Mouse (Mus musculus) embryonic facial prominence, embryonic 10.5 days (tissue): ENCODE measurements around the gene 1700001F09Rik. TPM values are rescaled to one million over a fixed set of nuclear protein-coding genes. Genes with fewer than 3 reads are reported as not detected.
"Not testable (repeated sequence)": the region's sequence is repeated elsewhere in the genome, so short reads cannot be mapped to it uniquely, and the experiment has no call there.

Experiments
- DNase-seq: peaks from one replicate; pipeline ENCODE4 v3.0.0-alpha.2; 2017; ENCODE audit warnings: low spot score
- H3K27ac ChIP-seq: fragments of 300-500 bp; sonication (generic); replicated peaks from 2 replicates; pipeline ENCODE4 v1.5.1; 2016; ENCODE audit warnings: mild to moderate bottlenecking
- H3K27me3 ChIP-seq: fragments of 300-500 bp; sonication (generic); replicated peaks from 2 replicates; pipeline ENCODE4 v1.6.1; 2016; ENCODE audit warnings: low read depth, mild to moderate bottlenecking; ENCODE audit not compliant: poor library complexity, severe bottlenecking
- H3K36me3 ChIP-seq: fragments of 300-500 bp; sonication (generic); replicated peaks from 2 replicates; pipeline ENCODE4 v1.6.1; 2016; ENCODE audit warnings: mild to moderate bottlenecking, moderate library complexity
- H3K4me1 ChIP-seq: fragments of 300-500 bp; sonication (generic); 2 replicates; pipeline ENCODE4 v1.6.1; 2016
- H3K4me3 ChIP-seq: fragments of 300-500 bp; sonication (generic); 2 replicates; pipeline ENCODE4 v1.5.1; 2016; ENCODE audit warnings: mild to moderate bottlenecking, moderate library complexity
- H3K9me3 ChIP-seq: fragments of 300-500 bp; sonication (generic); 2 replicates; pipeline ENCODE4 v1.6.1; 2016; ENCODE audit warnings: mild to moderate bottlenecking
- WGBS: fragments of 180-500 bp; shearing (Covaris S2); methylation state at CpG from one replicate; pipeline ENCODE4 v1.1.7; 2016; 5-methylcytosine and 5-hydroxymethylcytosine counted together
- polyA plus RNA-seq: library from polyadenylated mRNA; unstranded; fragments of >200 nt; fragmentation: Nextera tagmentation; extraction: Ambion mirVana; gene quantifications from 2 replicates; pipeline ENCODE4 v1.2.1, GENCODE M21; 2016

The 1700001F09Rik gene
- polyA plus RNA-seq = not detected in 2 replicates

- not testable (repeated sequence) for H3K4me1 ChIP-seq, H3K27ac ChIP-seq, H3K9me3 ChIP-seq, DNase-seq, H3K4me3 ChIP-seq, H3K36me3 ChIP-seq, H3K27me3 ChIP-seq
Measured at GRCm38 (mm10) chr14:43347711-43348110, at the start of gene 1700001F09Rik. Gene 1700001F09Rik (minus strand): TSS chr14:43347811.

DNA sequence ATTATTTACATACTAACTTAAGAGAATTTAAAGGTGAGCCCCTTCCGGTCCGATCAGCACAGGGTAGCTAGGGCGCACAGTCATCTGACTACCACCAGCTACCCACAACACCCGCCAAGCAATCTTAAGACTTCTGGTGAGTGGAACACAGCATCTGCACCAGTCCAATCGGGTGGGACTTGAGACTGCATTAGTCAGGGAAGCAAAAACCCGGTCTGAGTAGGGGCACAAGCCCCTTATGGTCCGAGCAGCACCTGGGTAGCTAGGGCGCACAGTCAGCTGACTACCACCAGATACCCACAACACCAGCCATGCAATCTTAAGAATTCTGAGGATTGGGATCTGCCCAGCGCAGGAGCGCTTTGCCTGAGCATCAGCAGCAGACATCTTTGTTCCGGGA lies 14.1 kb upstream of the 1700001F09Rik start:
- H3K36me3 ChIP-seq, H3K4me1 ChIP-seq, H3K27ac ChIP-seq, H3K9me3 ChIP-seq, H3K4me3 ChIP-seq, H3K27me3 ChIP-seq: not testable (repeated sequence)
- peak; percentile 6 for DNase-seq
- 87% methylated on average over 11 of the region's 11 CpGs for WGBS

DNA sequence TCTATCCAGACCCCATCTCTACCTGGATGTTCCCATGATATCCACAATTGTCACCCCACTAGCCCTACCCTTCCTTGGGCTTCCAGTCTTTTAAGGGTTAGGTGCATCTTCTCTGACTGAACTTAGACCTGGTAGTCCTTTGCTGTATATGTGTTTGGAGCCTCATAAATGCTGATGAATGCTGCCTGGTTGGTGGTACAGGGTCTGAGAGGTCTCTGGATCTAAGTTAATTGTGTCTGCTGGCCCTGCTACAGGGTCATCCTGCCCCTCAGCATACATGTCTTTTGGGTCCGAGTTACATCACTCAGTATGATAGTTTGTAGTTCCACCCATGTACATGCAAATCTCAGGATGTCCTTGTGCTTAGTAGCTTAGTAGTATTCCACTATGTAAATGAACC lies 11.6 kb upstream of the 1700001F09Rik start:
- not testable (repeated sequence) for H3K4me3 ChIP-seq, H3K36me3 ChIP-seq, DNase-seq, H3K27me3 ChIP-seq, H3K9me3 ChIP-seq, H3K27ac ChIP-seq, H3K4me1 ChIP-seq
- WGBS = 71% methylated on average over 1 of the region's 1 CpGs

GRCm38 (mm10) chr14:43357496-43357895 lies 9.9 kb upstream of the 1700001F09Rik start:
- H3K4me1 ChIP-seq, H3K27ac ChIP-seq, H3K27me3 ChIP-seq, DNase-seq, H3K4me3 ChIP-seq, H3K9me3 ChIP-seq, H3K36me3 ChIP-seq: not testable (repeated sequence)

- H3K9me3 ChIP-seq, H3K4me3 ChIP-seq, H3K27me3 ChIP-seq, H3K4me1 ChIP-seq, H3K36me3 ChIP-seq, H3K27ac ChIP-seq, DNase-seq: not testable (repeated sequence)
- 80% methylated on average over 2 of the region's 2 CpGs for WGBS
Measured at GRCm38 (mm10) chr14:43352944-43353343, 5.3 kb upstream of the 1700001F09Rik start.

- not testable (repeated sequence) for H3K4me1 ChIP-seq, H3K36me3 ChIP-seq, H3K27ac ChIP-seq, DNase-seq, H3K9me3 ChIP-seq, H3K27me3 ChIP-seq, H3K4me3 ChIP-seq
- 71% methylated on average over 1 of the region's 1 CpGs for WGBS
Measured at GRCm38 (mm10) chr14:43337646-43338045, 10.0 kb downstream of the 1700001F09Rik start.

- H3K4me3 ChIP-seq, H3K9me3 ChIP-seq, H3K36me3 ChIP-seq, H3K27me3 ChIP-seq, H3K4me1 ChIP-seq, H3K27ac ChIP-seq: not testable (repeated sequence)
- 92% methylated on average over 11 of the region's 11 CpGs for WGBS
- peak; percentile 7 for DNase-seq
Measured at GRCm38 (mm10) chr14:43331362-43331880, 16.2 kb downstream of the 1700001F09Rik start.

DNA sequence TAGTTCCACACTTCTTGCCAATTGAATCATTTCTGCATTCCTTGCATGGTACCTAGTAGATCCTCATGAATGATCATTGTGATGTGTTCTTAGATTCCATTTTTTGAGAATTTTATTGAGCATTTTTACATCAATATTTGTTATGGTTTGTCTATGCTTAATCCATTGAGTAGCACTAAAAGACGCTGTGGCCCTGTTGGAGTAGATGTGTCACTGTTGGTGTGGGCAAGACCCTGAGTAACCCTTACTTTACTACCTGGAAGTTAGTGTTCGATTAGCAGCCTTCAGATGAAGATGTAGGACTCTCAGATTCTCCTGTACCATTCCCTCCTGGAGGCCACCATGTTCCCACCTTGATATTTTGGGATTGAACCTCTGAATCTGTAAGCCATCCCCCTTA lies 19.0 kb downstream of the 1700001F09Rik start:
- H3K27ac ChIP-seq, H3K9me3 ChIP-seq, H3K4me1 ChIP-seq, H3K36me3 ChIP-seq, DNase-seq, H3K27me3 ChIP-seq, H3K4me3 ChIP-seq: not testable (repeated sequence)
- whole genome bisulfite sequencing = 86% methylated on average over 2 of the region's 2 CpGs

- not testable (repeated sequence) for H3K36me3 ChIP-seq, H3K9me3 ChIP-seq, H3K27ac ChIP-seq, H3K27me3 ChIP-seq, H3K4me3 ChIP-seq, H3K4me1 ChIP-seq, DNase-seq
Measured at GRCm38 (mm10) chr14:43319516-43319915, 28.1 kb downstream of the 1700001F09Rik start.

GRCm38 (mm10) chr14:43293503-43293902 lies 54.1 kb downstream of the 1700001F09Rik start, which contains the start of gene Gm8127:
Gene Gm8127 (minus strand): TSS chr14:43293832.
- not testable (repeated sequence) for DNase-seq, H3K27me3 ChIP-seq, H3K4me3 ChIP-seq, H3K27ac ChIP-seq, H3K36me3 ChIP-seq, H3K4me1 ChIP-seq, H3K9me3 ChIP-seq
- WGBS = 86% methylated on average over 3 of the region's 3 CpGs

Other genes with a start within 250 kb of the 1700001F09Rik start
- gene Gm8104, start 247.2 kb downstream of the 1700001F09Rik start, polyA plus RNA-seq = not detected in 2 replicates
- gene Gm7233, start 167.9 kb downstream of the 1700001F09Rik start, polyA plus RNA-seq = not detected in 2 replicates
- gene Gm8122, start 112.5 kb downstream of the 1700001F09Rik start, polyA plus RNA-seq = not detected in 2 replicates
- not detected in 2 replicates for gene Gm8126, start 89.2 kb downstream of the 1700001F09Rik start, polyA plus RNA-seq
- not detected in 2 replicates for gene Gm9732, start 72.8 kb downstream of the 1700001F09Rik start, polyA plus RNA-seq
- not detected in 2 replicates for gene Gm8127, start 54.0 kb downstream of the 1700001F09Rik start, polyA plus RNA-seq
- not detected in 2 replicates for gene Gm8138, start 68.5 kb upstream of the 1700001F09Rik start, polyA plus RNA-seq
- gene Gm5799, start 195.8 kb upstream of the 1700001F09Rik start, polyA plus RNA-seq = not detected in 2 replicates
- gene Gm17654, start 231.3 kb upstream of the 1700001F09Rik start, polyA plus RNA-seq = not detected in 2 replicates